Mouse (Mus musculus) urinary bladder, postnatal 4 days (tissue): ENCODE results near the gene Acsbg1.

Experiments
- DNase-seq, 2 experiments: peaks; one replicate each; pipeline ENCODE4 v3.0.0; 2021 to 2022; ENCODE audit warnings: low spot score in 2 of 2

Acsbg1 gene

DNA sequence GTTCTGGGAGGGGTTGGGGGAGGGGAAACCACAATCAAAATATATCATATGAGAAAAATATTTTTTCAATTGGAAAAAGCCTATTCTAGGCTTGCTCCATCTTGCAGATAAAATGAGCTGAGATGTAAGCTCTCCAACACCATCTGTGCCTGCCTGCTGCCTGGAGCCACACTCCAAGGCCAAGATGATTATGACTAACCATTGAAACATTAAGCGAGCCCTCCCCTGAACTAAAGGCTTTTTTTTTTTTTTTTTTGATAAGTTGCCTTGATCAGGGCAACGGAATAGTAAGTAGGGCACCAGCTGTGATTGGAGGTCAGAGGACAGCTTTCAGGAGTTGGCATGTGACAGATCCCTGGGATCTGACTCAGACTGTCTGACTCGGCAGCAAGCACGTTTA, 6.8 kb upstream of the Acsbg1 start:
- no peak for DNase-seq

DNA sequence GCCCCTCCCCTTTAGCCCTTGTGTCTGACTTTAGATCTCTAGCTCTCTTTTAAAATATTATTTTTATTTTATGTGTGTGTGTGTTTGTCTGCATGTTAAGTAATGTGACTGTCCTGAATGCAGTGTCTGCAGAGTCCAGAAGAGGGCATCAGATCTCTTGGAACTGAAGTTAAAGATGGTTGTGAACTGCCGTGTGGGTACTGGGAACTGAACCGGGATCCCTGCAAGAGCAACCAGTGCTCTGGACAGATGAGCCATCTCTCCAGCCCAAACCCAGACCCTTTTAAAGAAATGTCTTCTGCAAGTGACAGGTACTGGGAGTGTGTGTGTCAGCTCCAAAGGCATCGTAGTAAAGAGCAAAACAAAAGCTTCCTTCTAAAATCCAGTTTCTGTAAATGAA, 4.4 kb upstream of the Acsbg1 start:
- DNase-seq = no peak

DNA sequence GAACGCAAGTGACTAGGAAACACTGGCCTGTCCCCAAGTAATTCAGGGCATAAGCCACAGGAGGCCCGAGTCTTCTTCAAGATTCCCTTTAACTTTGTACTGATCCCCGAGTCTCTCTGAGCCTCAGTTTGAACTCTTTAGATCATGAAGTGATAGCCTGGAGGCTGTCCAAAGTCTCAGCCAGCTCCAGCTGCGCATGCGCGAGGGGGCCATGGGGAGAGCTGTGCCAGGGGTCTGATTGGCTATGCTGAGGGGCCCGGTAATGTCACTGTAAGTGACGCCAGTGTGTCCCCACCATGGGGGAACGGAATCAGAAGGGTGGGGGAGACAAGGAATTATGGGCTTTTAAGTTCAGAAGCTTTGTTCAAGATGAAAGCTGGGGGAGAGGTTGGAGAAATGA, 2.7 kb upstream of the Acsbg1 start:
- DNase-seq = no peak

DNA sequence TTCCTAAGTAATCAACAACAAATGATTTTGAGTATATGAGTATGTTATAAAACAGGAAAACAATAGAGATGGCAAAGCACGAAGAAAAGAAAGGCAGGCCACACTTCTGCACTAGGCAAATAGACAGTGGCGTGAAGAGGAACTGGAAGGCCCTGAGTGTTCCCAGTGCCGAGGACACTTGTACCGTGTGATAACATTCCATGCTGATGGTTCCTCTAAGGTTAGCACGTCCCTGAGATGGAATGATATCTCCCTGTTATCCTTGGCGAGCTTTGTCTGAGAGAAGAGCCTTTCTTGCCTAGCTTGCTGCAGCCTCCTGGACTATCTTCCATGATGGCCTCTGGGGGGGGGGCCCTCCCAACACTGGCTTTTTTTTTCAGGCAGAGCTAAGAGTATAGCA, 2.9 kb downstream of the Acsbg1 start:
- no peak for DNase-seq

DNA sequence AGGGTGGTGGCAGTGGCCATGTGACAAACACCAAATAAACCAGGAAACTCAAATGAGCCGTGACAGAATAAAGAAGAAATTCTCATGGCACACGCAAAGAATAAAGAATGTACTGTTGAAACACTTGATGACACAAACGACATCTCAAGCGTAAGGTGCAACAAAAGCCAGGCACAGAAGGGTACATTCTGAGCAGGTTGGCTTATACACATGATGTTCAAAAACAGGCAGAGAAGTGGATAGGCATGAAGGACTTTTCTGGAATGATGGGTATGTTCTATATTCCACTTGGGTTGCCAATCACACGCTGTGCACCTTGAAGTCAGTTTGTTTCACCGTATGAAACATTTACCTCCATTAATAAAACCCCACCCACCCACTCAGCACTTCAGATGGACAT, 5.3 kb downstream of the Acsbg1 start:
- no peak for DNase-seq

DNA sequence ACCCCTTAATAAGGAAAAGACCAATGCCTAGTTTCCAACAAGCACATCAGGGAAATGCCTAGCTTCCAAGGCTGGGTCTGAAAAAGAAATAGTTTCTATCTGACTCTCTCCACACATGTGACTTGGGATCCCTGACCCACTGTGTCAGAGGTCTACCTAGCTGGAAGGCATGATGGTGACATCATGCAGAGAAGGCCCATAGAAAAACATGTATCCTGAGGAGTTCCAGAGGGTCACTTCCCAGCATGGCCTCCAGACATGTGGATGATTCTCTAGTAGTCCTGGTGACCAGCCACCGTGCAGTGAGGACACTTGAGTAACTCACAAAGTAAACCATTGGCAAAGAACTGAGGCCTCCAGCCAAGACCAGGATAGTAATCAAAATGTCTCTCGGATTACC, 5.8 kb downstream of the Acsbg1 start:
- no peak for DNase-seq

DNA sequence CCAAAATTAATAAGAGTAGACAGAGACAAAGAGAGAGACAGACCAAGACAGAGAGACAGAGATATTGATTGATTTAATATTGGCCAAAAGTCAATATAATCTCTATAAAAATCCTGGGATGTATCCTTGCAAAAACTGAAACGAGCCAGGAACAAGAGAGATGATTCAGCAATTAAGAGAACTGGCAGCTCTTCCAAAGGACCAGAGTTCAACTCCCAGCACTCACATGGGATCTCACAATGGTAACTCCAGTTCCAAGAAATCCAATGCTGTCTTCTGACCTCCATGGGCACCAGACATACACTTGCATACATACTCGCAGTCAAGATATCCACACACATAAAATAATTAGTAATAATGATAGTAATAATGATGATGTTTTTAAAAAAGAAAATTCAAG, 8.9 kb downstream of the Acsbg1 start:
- no peak for DNase-seq

DNA sequence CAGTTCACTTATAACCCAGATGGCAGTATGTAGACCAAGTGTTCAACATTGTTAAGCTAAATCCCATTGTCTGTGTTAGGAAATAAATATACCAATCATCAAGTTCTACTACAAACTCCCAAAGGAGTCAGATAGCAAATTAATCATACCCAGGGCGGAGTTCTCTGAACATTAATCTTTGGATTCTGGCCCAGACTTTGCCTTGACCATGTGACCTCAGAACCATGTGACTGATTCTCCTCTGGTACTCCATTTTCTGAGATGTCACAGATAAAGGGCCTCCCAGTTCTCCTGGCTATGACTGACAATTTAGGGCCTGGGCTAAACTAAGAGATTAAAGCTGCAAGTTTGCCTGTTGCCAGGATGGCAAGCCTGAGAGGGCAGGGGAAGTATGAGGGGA, 12.3 kb downstream of the Acsbg1 start:
- DNase-seq = no peak

DNA sequence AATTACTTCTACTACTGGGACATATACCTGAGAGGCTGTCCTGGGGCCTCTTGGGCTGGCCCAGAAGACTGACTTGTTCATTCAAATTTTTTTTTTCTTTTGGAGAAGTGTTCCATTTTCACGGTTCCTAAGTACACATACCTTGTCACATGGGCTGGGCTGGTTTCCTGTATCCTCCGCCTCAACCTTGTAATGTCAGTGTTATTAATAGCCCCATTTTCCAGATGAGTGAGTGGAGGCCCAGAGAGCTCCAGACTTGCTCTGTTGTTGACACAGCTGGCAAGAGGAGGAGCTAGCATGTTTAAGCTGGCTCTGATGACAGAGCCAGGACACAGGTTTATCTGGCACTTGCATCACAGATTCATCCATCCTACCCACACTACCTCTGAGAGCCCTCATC, 14.2 kb downstream of the Acsbg1 start:
- DNase-seq = no peak

DNA sequence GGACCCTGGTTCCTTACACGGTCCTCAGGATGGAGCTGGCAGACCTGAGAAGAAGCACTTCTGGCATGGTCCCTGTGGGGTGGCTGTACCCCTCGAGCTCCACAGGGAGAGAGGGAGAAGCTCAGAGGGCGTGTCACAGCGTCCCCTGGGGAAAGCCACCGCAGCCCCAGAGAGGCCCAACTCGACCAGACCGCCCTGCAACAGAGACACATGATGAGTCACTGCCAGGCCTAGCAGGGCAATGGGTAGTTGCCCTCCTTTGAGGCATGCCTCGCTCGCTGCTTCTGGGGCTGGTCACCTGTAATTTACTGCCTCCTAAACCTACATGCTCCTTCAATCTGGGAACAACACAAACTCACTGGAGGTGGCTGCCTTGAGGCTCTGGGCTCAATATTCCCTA, 15.4 kb downstream of the Acsbg1 start:
- no peak for DNase-seq

DNA sequence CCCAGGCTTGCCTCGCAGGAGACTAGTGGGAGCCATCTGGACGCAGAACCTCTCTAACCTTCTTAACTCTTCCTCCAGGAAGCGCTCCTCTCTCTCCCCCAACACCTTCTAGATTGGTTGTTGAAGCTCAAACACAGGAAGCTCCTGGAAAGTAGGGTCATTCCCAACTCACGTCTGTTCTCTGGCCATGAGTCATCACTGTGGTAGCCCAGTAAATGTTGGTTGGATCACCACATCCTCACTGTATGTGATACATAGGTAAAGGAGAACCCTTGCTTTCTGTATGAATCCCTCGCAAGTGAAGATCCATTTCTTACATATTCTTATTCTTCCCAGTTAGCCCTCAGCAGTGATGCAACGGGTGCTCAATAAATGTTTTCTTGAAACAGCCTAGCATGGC, 16.1 kb downstream of the Acsbg1 start:
- DNase-seq = no peak

DNA sequence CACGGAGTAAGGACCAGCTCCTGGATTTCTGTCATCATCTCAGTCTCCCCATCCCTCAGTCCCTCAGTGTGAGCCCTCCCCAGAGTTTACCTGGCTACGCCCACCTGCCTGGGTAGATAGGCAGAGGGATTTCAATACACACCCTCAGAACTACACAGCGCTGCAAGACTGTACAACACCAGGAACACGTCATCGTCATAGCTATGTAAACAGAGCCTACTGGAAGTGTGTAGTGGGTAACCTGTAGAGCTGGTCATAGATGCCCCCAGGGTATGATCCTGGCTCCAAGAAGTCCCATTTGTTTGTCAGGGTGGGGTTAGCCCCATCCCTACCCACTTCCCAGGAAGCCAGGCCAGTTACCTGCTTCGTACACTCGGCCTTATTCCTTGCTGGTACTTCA, 18.5 kb downstream of the Acsbg1 start:
- DNase-seq = no peak

DNA sequence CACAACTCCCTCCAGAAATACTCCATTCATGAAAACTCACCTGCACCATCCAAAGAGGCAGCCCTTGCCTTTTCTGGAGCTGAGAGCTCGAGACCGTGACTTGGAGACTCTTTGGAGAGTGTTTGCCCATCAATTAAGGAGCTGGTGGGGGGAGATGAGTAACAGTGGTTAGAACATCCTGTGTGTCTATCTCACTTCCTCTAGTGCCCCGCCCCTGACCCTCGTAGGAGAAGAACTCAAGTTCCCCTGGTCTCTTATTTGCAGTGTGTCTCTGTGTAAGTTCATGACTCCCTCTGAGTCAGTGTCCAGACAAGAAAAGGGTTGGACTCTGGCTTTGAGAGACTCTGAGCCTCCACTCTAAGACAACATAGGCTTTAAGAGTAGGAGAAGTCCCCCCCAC, 19.1 kb downstream of the Acsbg1 start:
- no peak for DNase-seq

DNA sequence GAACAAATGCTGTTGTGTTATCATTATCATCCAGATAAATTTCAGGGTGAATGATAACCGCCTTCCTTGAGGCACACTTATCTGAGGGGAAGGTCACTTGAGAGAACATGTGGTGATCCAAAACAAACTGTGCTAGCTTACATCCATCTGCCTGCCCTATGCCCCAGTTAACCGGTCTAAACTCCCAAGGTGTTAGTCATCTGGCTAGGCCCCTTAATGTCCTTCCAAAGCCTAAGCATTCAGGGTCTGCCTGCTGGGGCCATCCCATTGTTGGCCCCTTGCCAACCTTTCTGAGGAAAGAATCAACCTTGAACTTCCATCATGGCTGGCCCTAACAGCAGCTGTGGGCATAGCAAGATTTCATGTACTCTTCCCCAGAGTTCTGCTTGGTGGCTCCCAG, 19.5 kb downstream of the Acsbg1 start:
- DNase-seq = no peak

DNA sequence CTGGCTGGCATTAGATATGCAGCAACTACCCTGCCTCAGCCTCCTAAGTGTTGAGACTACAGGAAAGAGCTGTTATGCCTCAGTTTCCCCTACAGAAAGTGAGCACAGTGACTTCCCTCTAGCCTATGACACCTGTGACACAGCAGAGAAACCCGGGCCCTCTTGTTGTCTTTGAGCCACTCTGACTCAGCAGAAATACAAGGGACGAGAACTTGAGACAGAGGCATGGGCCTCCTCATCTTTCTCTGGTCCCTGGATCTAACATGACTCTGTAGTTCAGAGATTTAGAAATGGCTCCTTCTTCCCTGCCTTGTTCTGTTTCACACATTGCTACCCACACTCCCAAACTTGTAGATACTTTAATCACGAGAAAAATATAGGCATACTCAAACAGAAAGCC, 20.1 kb downstream of the Acsbg1 start:
- DNase-seq = no peak

DNA sequence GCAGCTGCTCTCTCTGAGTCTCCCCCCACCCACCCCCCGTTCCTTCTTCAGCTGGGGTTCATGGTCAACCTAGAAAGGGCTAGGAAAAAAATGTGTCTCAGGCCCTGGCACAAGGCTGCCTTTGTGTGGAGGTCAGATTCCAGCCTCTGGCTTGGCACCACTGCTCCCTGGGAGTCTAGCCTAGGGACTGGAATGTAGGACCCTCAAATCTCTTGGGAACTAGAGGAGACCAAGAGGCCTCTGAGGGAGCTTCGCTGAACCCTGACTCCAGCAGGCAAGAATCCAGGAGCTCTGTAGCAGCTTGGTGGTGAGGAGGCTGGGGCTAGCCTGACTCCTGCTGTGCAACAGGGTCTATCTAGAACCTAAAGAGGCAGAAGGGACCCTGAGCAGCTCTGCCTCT, 22.5 kb downstream of the Acsbg1 start:
- no peak for DNase-seq

DNA sequence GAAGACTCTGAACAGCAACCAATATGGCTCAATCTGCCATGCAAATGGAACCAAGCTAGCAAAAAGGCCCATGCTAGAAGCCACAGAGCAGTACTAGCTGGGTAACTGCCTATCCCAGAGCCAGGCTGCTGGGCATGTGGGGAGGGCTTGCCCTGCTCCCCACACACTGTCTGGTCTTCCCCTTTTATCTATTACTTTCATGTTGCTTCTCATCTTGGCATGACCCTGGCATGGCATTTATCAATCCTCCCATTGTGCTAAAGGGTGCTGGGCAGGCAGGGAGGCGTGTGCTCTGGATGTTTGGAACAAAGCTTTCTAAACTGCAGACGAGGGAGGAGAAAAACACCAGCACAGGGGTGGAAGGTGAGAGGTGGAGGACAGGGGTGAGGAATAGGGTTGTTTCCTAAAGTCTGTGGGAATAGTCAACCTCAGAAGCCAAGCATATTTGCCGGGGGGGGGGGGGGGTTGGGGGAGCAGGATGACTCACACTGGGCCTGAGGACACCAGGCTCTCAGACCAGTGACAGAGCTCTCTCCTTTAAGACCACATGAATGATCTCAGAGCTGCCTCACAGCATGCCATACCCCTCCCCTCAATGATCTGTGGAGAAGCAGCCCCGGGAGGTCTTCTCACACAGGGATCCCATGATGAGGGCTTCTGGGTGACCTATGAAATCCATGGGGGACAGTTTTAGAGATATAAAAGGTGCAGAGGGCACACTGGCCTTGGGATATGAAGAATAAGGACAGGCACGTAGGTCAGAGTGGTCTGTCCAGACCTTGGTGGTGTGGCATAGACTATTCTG, 24.0 kb downstream of the Acsbg1 start:
- no peak for DNase-seq

DNA sequence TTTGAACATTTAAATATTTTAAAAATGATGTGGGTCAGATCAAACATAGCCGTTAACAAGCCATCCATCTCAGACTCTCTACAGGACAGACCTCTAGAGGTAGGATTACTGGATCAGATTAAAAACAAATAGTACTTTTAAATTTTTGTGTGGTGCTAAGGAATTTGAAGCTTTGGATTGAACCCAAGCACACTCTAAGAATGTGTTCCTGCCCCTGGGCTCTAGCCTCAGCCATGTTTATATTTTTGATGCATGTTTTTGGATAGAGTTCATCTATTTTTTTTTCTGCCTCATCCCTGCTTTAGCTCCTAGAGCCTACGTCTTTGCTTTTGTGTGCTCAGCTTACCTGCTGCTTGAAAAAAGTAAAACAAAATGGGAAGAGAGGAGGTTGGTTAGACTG, 28.3 kb downstream of the Acsbg1 start:
- DNase-seq = no peak

DNA sequence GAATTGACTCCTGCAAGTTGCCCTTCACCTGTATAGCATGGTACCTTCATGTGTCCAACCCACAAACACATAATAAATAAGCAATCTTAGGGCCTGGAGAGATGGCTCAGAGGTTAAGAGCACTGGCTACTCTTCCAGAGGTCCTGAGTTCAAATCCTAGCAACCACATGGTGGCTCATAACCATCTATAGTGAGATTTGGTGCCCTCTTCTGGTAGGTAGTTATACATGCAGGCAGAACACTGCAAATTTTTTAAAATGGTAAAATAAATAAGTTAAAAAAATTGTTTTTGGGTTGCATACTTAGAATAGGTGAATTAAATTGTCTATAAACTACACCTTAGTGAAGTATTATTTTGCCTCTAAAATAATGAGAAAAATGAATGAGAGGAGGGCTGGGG, 30.8 kb downstream of the Acsbg1 start:
- DNase-seq = no peak

DNA sequence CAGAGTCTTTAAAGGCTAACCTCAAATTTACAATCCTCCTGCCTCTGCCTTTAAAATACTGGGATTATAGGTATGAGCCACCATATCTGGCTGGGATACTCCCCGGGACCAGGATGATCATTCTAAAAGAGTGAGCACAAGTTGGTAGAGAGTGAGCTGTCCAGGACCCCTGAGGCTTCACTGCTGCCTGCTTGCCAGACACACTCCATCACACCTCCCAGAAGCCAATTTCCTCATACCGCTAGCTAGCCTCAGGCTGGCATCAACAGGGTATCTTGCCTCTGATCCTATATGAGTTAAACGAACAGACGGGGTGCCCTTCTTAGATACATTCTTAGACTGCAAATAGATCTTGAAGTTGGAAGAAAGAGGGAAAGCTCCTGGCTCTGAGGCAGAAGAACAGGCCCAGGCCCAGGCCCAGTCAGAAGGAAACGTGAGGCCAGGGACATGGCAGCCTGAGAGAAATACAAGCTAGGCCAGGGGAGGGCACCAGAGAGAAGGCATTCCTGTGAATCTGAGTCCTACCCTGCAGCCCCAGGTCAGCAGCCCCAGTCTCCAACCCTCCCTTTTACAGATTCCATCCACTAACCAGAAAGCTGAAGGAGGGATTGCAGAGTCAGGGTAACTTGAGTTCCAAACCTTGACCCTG, 31.9 kb downstream of the Acsbg1 start:
- DNase-seq = no peak

DNA sequence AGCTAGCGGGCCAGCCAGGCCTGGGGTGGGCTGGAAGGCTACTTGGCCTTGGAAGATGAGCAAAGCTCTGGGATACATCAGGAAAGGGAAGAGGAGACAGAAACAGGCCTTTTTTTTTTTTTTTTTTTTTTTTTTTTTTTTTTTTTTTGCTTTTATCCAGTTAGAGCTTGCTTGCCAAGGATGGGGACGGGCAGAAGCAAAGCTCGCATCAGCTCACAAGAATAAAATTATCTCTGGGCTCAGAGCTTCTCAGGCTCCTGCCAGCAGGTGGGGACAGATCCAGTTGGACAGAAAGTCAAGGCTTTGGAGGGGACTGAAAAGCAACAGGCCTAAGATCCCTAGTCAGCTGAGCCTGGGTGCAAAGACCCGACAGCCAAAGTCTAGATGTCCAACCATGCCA, 32.9 kb downstream of the Acsbg1 start:
- no peak for DNase-seq

DNA sequence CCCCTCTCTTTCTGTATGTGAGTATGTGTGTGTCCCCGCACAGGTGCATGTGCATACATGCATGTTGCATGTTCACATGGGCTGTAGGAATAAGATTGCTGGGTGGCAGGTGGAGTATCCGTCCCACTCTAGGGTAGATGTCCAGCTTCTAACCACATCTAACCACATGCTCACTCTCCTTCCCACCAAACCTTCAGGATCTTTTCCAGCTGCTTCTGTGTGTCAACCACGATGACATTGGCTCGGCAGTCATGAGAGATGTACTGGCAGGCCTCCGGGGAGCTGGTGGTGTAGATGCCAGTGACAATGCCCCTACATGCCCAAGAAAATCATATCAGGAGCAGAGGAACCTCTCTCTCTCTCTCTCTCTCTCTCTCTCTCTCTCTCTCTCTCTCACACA, 34.4 kb downstream of the Acsbg1 start:
- no peak for DNase-seq

DNA sequence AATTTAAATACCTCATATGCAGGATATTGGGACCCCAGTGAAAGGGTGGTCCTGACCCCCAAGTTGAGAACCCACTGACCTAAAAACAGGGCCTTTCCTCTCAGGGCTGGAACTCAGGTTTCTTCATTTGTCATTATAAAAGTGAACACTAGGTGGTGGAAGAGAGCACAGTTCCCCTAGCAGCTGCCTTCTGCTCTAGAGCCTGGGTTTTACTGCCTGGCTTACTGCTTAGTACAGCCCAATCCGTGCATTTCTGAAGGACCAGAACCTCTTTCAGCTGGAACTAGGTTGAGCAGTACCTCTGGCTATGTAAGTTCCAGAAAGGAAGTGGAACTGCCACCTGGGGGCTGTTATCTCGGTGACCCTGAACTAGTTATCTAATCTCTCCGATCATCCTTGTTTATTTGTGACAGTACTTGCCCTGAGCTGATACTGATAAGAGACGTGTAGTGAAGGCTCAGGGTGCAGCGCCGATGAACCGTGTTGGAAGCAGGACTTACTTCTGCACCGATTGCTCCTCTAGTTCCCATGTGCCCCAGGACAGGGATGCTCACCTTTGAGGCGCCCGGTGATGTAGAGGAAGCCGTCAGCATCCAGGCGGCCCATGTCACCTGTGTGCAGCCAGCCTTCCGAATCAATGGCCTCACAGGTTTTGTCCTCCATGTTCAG, 47.4 kb downstream of the Acsbg1 start:
- DNase-seq = no peak
